Mouse (Mus musculus) monocyte, adult 5-6 weeks (primary cell): ENCODE results near the gene Trpc2. TPM values are rescaled to one million over a fixed set of nuclear protein-coding genes. Genes with fewer than 3 reads are reported as not detected.

Experiments
- total RNA-seq: library from RNA; stranded (forward); fragments of 200-1000, 200-491, 200-594 nt; gene quantifications from 3 replicates; pipeline ENCODE4 v1.2.3, GENCODE M21; 2017

Gene Trpc2
- total RNA-seq, 1 experiment from 2014 or later = not detected

Other genes starting within 250 kb of the Trpc2 start
- gene Inppl1, start 244.9 kb upstream of the Trpc2 start, total RNA-seq = 20.6 to 58.3 TPM (median 31.0 TPM) in 3 replicates
- not detected in 3 replicates for gene Folr2, start 225.9 kb upstream of the Trpc2 start, total RNA-seq
- 42.5 to 46.2 TPM (median 43.1 TPM) in 3 replicates for gene Anapc15, start 219.4 kb upstream of the Trpc2 start, total RNA-seq
- gene Folr1, start 212.3 kb upstream of the Trpc2 start, total RNA-seq = not detected in 3 replicates
- gene Lamtor1, start 177.2 kb upstream of the Trpc2 start, total RNA-seq = 72.2 to 74.2 TPM (median 73.7 TPM) in 3 replicates
- 0.68 to 0.96 TPM in 2 of 3 replicates, not detected in the other for gene Tomt, start 176.8 kb upstream of the Trpc2 start, total RNA-seq
- 0.38 to 8.0 TPM (median 2.7 TPM) in 3 replicates for gene Lrrc51, start 149.2 kb upstream of the Trpc2 start, total RNA-seq
- gene Numa1, start 149.0 kb upstream of the Trpc2 start, total RNA-seq = 118 to 218 TPM (median 126 TPM) in 3 replicates
- gene Il18bp, start 64.4 kb upstream of the Trpc2 start, total RNA-seq = 3.0 to 5.8 TPM (median 3.8 TPM) in 3 replicates
- 13.5 to 24.5 TPM (median 15.9 TPM) in 3 replicates for gene Rnf121, start 17.6 kb upstream of the Trpc2 start, total RNA-seq
- gene Xndc1, start 17.6 kb upstream of the Trpc2 start, total RNA-seq = 10.8 to 18.4 TPM (median 13.2 TPM) in 3 replicates
- 0.87 TPM in 1 of 3 replicates, not detected in the others for gene Xntrpc, start 17.4 kb upstream of the Trpc2 start, total RNA-seq
- gene Art1, start 18.6 kb downstream of the Trpc2 start, total RNA-seq = not detected in 3 replicates
- gene Art5, start 26.4 kb downstream of the Trpc2 start, total RNA-seq = not detected in 3 replicates
- gene Chrna10, start 33.7 kb downstream of the Trpc2 start, total RNA-seq = not detected in 3 replicates
- gene Nup98, start 127.1 kb downstream of the Trpc2 start, total RNA-seq = 67.0 to 71.8 TPM (median 71.7 TPM) in 3 replicates
- 14.2 to 22.1 TPM (median 16.5 TPM) in 3 replicates for gene Pgap2, start 127.1 kb downstream of the Trpc2 start, total RNA-seq
- gene Rhog, start 172.9 kb downstream of the Trpc2 start, total RNA-seq = 46.7 to 78.6 TPM (median 62.1 TPM) in 3 replicates
- 46.8 to 79.7 TPM (median 51.0 TPM) in 3 replicates for gene Stim1, start 184.7 kb downstream of the Trpc2 start, total RNA-seq